Mouse (Mus musculus): ENCODE data around the gene Tepsin.
A peak's percentile ranks its signal among the peaks of the same experiment; 100 is the strongest.

Gene Tepsin

GRCm38 (mm10) chr11:120098588-120099511 is at the start of gene Tepsin, which contains the start of gene Ndufaf8:
Gene Tepsin (minus strand): TSS chr11:120098731.
Gene Ndufaf8 (plus strand): TSS chr11:120098928.
- peak; percentile 99 for DNase-seq (ENCODE audit: low spot score)

GRCm38 (mm10) chr11:120143708-120144497 is 45.4 kb upstream of the Tepsin start:
- DNase-seq (ENCODE audit: low spot score): no peak

- DNase-seq (ENCODE audit: low spot score): no peak
Observed at GRCm38 (mm10) chr11:120142601-120143051, 44.1 kb upstream of the Tepsin start.

- DNase-seq (ENCODE audit: low spot score): no peak
Observed at GRCm38 (mm10) chr11:120140255-120140654, 41.7 kb upstream of the Tepsin start.

- no peak for DNase-seq (ENCODE audit: low spot score)
Observed at GRCm38 (mm10) chr11:120139309-120139731, 40.8 kb upstream of the Tepsin start.

- no peak for DNase-seq (ENCODE audit: low spot score)
Observed at GRCm38 (mm10) chr11:120137625-120138004, 39.1 kb upstream of the Tepsin start.

GRCm38 (mm10) chr11:120136796-120137624 is 38.5 kb upstream of the Tepsin start:
- peak; percentile 37 for DNase-seq (ENCODE audit: low spot score)

GRCm38 (mm10) chr11:120136195-120136594 is 37.7 kb upstream of the Tepsin start:
- DNase-seq (ENCODE audit: low spot score): no peak

GRCm38 (mm10) chr11:120134847-120135530 is 36.5 kb upstream of the Tepsin start:
- DNase-seq (ENCODE audit: low spot score): no peak

- DNase-seq (ENCODE audit: low spot score): no peak
Observed at GRCm38 (mm10) chr11:120134148-120134547, 35.6 kb upstream of the Tepsin start.

- no peak for DNase-seq (ENCODE audit: low spot score)
Observed at GRCm38 (mm10) chr11:120129281-120129680, 30.8 kb upstream of the Tepsin start.

- DNase-seq (ENCODE audit: low spot score): no peak
Observed at GRCm38 (mm10) chr11:120126845-120127244, 28.3 kb upstream of the Tepsin start.

- no peak for DNase-seq (ENCODE audit: low spot score)
Observed at GRCm38 (mm10) chr11:120122126-120122525, 23.6 kb upstream of the Tepsin start.

- peak; percentile 48 for DNase-seq (ENCODE audit: low spot score)
Observed at GRCm38 (mm10) chr11:120120642-120121420, 22.3 kb upstream of the Tepsin start.

GRCm38 (mm10) chr11:120119936-120120541 is 21.5 kb upstream of the Tepsin start:
- DNase-seq (ENCODE audit: low spot score): no peak

GRCm38 (mm10) chr11:120119108-120119507 is 20.6 kb upstream of the Tepsin start:
- no peak for DNase-seq (ENCODE audit: low spot score)

- no peak for DNase-seq (ENCODE audit: low spot score)
Observed at GRCm38 (mm10) chr11:120117626-120118025, 19.1 kb upstream of the Tepsin start.

GRCm38 (mm10) chr11:120114488-120115215 is 16.1 kb upstream of the Tepsin start:
- DNase-seq (ENCODE audit: low spot score): no peak

GRCm38 (mm10) chr11:120112136-120112535 is 13.6 kb upstream of the Tepsin start:
- no peak for DNase-seq (ENCODE audit: low spot score)

Data from left cerebral cortex, adult 11 months (tissue).